Mouse (Mus musculus) kidney, postnatal 0 days (tissue): ENCODE measurements at regions not wholly inside any gene's neighbourhood (a gene's known extent, or its start where the extent isn't known, plus 50 kb on each side); places are given as distances from the start of the nearest gene placed in this dataset.

Experiments used
- ATAC-seq: fragments of 200-750 bp; cut with Nextera tagmentation; replicated peaks from 2 replicates; pipeline ENCODE4 v1.8.0; 2017; ENCODE audit warnings: low read depth, moderate number of reproducible peaks, moderate TSS enrichment, moderate library complexity; ENCODE audit not compliant: low FRiP score
- DNase-seq: peaks from one replicate; pipeline ENCODE4 v3.0.0-alpha.2; 2016; ENCODE audit warnings: low spot score
- H3K27ac ChIP-seq: fragments of 300-500 bp; sonication (generic); 2 replicates; pipeline ENCODE4 v1.5.1; 2014; ENCODE audit warnings: mild to moderate bottlenecking
- H3K27me3 ChIP-seq: fragments of 300-500 bp; sonication (generic); 2 replicates; pipeline ENCODE4 v1.6.1; 2014; ENCODE audit warnings: low read length, mixed read lengths; ENCODE audit not compliant: insufficient read depth
- H3K36me3 ChIP-seq: fragments of 300-500 bp; sonication (generic); 2 replicates; pipeline ENCODE4 v1.6.1; 2014; ENCODE audit warnings: low read length, mixed read lengths; ENCODE audit not compliant: insufficient read depth
- H3K4me1 ChIP-seq: fragments of 300-500 bp; sonication (generic); replicated peaks from 2 replicates; pipeline ENCODE4 v1.6.1; 2014; ENCODE audit warnings: antibody characterized with exemption, low read length, mixed read lengths; ENCODE audit not compliant: insufficient read depth
- H3K4me2 ChIP-seq: fragments of 300-500 bp; sonication (generic); 2 replicates; pipeline ENCODE4 v1.6.1; 2014; ENCODE audit warnings: mild to moderate bottlenecking, low read length, moderate library complexity, mixed read lengths
- H3K4me3 ChIP-seq: fragments of 300-500 bp; sonication (generic); replicated peaks from 2 replicates; pipeline ENCODE4 v1.5.1; 2014; ENCODE audit warnings: low read depth, low read length
- H3K9ac ChIP-seq: fragments of 300-500 bp; sonication (generic); 2 replicates; pipeline ENCODE4 v1.6.1; 2014; ENCODE audit warnings: low read depth, low read length
- H3K9me3 ChIP-seq: fragments of 300-500 bp; sonication (generic); replicated peaks from 2 replicates; pipeline ENCODE4 v1.6.1; 2016; ENCODE audit warnings: low read length, inconsistent platforms, mixed read lengths
- CTCF ChIP-seq: IDR thresholded peaks from 2 replicates; pipeline ENCODE4 v1.5.1; 2016; ENCODE audit warnings: antibody characterized with exemption, low read depth, mild to moderate bottlenecking, moderate library complexity
- WGBS: fragments of 180-500 bp; shearing (Covaris S2); extraction: QIAGEN DNeasy Blood & Tissue Kit; methylation state at CpG from one replicate; pipeline ENCODE4 v1.1.7; 2014; 5-methylcytosine and 5-hydroxymethylcytosine counted together

GRCm38 (mm10) chr3:70496431-70496830 lies 489.0 kb downstream of the Otol1 start:
- H3K4me1 ChIP-seq, result no peaks in the 10 kb centered on the region
- ATAC-seq (no peak), DNase-seq (no peak)
- H3K27me3 ChIP-seq, result no peaks in the 10 kb centered on the region
- H3K9ac ChIP-seq, result no peak overlapping the region
- no peaks in the 10 kb centered on the region for H3K9me3 ChIP-seq
- H3K27ac ChIP-seq, result no peak overlapping the region
- H3K4me3 ChIP-seq, result no peak overlapping the region
- H3K4me2 ChIP-seq, result no peak overlapping the region
- TF ChIP-seq CTCF, result no peak
- H3K36me3 ChIP-seq, result no peaks in the 10 kb centered on the region

- no peak for DNase-seq
- no peak overlapping the region for H3K4me3 ChIP-seq
These were observed 492.9 kb downstream of the Otol1 start for GRCm38 (mm10) chr3:70500245-70500858.

GRCm38 (mm10) chr3:70500991-70501961 lies 493.9 kb downstream of the Otol1 start:
- TF ChIP-seq CTCF, result no peak
- H3K9me3 ChIP-seq, result no peaks in the 10 kb centered on the region
- H3K36me3 ChIP-seq, result no peaks in the 10 kb centered on the region
- no peak overlapping the region for H3K27ac ChIP-seq
- no peaks in the 10 kb centered on the region for H3K27me3 ChIP-seq
- no peak overlapping the region for H3K4me2 ChIP-seq
- no peak overlapping the region for H3K4me3 ChIP-seq
- ATAC-seq, result no peak
- H3K9ac ChIP-seq, result no peak overlapping the region
- WGBS, result 51% methylated on average over 9 of the region's 9 CpGs
- peak; percentile 14 for DNase-seq
- H3K4me1 ChIP-seq, result no peaks in the 10 kb centered on the region

More at GRCm38 (mm10) chr3:70500245-70500858, 492.9 kb downstream of the Otol1 start:
- Histone ChIP-seq H3K36me3 (no peaks in the 10 kb centered on the region), H3K27me3 (no peaks in the 10 kb centered on the region), H3K9ac (no peak overlapping the region), H3K4me1 (no peaks in the 10 kb centered on the region), H3K9me3 (no peaks in the 10 kb centered on the region), H3K4me2 (no peak overlapping the region), H3K27ac (no peak overlapping the region)
- TF ChIP-seq CTCF, result no peak
- 75% methylated on average over 5 of the region's 5 CpGs for WGBS
- no peak for ATAC-seq

- no peak overlapping the region for H3K4me3 ChIP-seq
- no peak for DNase-seq
- H3K9ac ChIP-seq, result no peak overlapping the region
- TF ChIP-seq CTCF, result no peak
- 94% methylated on average over 2 of the region's 2 CpGs for WGBS
- ATAC-seq, result no peak
- H3K36me3 ChIP-seq, result no peaks in the 10 kb centered on the region
- no peak overlapping the region for H3K27ac ChIP-seq
- no peak overlapping the region for H3K4me2 ChIP-seq
- H3K4me1 ChIP-seq, result no peaks in the 10 kb centered on the region
- H3K9me3 ChIP-seq, result no peaks in the 10 kb centered on the region
- H3K27me3 ChIP-seq, result no peaks in the 10 kb centered on the region
These were observed 526.3 kb downstream of the Otol1 start for GRCm38 (mm10) chr3:70533593-70534321.

- H3K27ac ChIP-seq, result no peak overlapping the region
- ATAC-seq (no peak), DNase-seq (no peak)
- H3K4me2 ChIP-seq, result no peak overlapping the region
- H3K4me3 ChIP-seq, result no peak overlapping the region
- no peak for TF ChIP-seq CTCF
- no peak overlapping the region for H3K9ac ChIP-seq
- no peaks in the 10 kb centered on the region for H3K27me3 ChIP-seq
- no peaks in the 10 kb centered on the region for H3K9me3 ChIP-seq
- no peaks in the 10 kb centered on the region for H3K4me1 ChIP-seq
- WGBS, result 60% methylated on average over 2 of the region's 2 CpGs
- no peaks in the 10 kb centered on the region for H3K36me3 ChIP-seq
These were observed 527.7 kb downstream of the Otol1 start for GRCm38 (mm10) chr3:70535084-70535483.

GRCm38 (mm10) chr3:70543911-70544310 lies 536.5 kb downstream of the Otol1 start:
- 75% methylated on average over 1 of the region's 1 CpGs for WGBS
- DNase-seq (no peak), ATAC-seq (no peak)
- TF ChIP-seq CTCF, result no peak
- Histone ChIP-seq H3K27me3 (no peaks in the 10 kb centered on the region), H3K4me1 (no peaks in the 10 kb centered on the region), H3K4me2 (no peak overlapping the region), H3K4me3 (no peak overlapping the region), H3K9ac (no peak overlapping the region), H3K9me3 (no peaks in the 10 kb centered on the region), H3K36me3 (no peaks in the 10 kb centered on the region), H3K27ac (no peak overlapping the region)
